Mouse (Mus musculus) embryonic facial prominence, embryonic 10.5 days (tissue): ENCODE results near the gene Myo1g. TPM values are rescaled to one million over a fixed set of nuclear protein-coding genes. Genes with fewer than 3 reads are reported as not detected.
A peak's percentile ranks its signal among the peaks of the same experiment; 100 is the strongest.

Experiments
- DNase-seq: peaks from one replicate; pipeline ENCODE4 v3.0.0-alpha.2; 2017; ENCODE audit warnings: low spot score
- H3K27ac ChIP-seq: fragments of 300-500 bp; sonication (generic); replicated peaks from 2 replicates; pipeline ENCODE4 v1.5.1; 2016; ENCODE audit warnings: mild to moderate bottlenecking
- H3K27me3 ChIP-seq: fragments of 300-500 bp; sonication (generic); replicated peaks from 2 replicates; pipeline ENCODE4 v1.6.1; 2016; ENCODE audit warnings: low read depth, mild to moderate bottlenecking; ENCODE audit not compliant: poor library complexity, severe bottlenecking
- H3K36me3 ChIP-seq: fragments of 300-500 bp; sonication (generic); replicated peaks from 2 replicates; pipeline ENCODE4 v1.6.1; 2016; ENCODE audit warnings: mild to moderate bottlenecking, moderate library complexity
- H3K4me1 ChIP-seq: fragments of 300-500 bp; sonication (generic); 2 replicates; pipeline ENCODE4 v1.6.1; 2016
- H3K4me3 ChIP-seq: fragments of 300-500 bp; sonication (generic); 2 replicates; pipeline ENCODE4 v1.5.1; 2016; ENCODE audit warnings: mild to moderate bottlenecking, moderate library complexity
- H3K9me3 ChIP-seq: fragments of 300-500 bp; sonication (generic); 2 replicates; pipeline ENCODE4 v1.6.1; 2016; ENCODE audit warnings: mild to moderate bottlenecking
- WGBS: fragments of 180-500 bp; shearing (Covaris S2); methylation state at CpG from one replicate; pipeline ENCODE4 v1.1.7; 2016; 5-methylcytosine and 5-hydroxymethylcytosine counted together
- polyA plus RNA-seq: library from polyadenylated mRNA; unstranded; fragments of >200 nt; fragmentation: Nextera tagmentation; extraction: Ambion mirVana; gene quantifications from 2 replicates; pipeline ENCODE4 v1.2.1, GENCODE M21; 2016

Myo1g gene
- polyA plus RNA-seq, 1 experiment from 2014 or later: 0.75 TPM

DNA sequence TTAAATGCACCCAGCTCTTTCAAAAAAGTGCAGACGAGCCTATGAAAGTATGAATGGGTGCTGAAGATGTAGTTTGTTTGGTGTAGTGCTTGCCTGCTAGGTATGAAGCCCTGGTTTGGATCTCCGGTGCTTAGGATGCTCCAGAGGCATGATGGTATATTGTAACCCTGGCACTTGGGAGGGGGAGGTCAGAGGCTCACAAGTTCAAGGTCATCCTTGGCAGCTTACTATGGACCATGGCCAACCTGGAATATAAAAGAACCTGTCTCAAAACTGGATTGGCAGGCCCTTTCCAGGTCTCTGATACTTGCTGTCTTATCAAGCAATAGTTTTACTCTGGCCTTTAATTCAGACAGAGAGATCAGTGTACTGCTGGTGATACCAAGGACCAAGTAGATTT lies 29.0 kb upstream of the Myo1g start:
- no peaks in the 10 kb centered on the region for H3K9me3 ChIP-seq
- DNase-seq: no peak
- H3K36me3 ChIP-seq: peaks cover 60% of the 10 kb centered on the region
- H3K27me3 ChIP-seq: no peaks in the 10 kb centered on the region
- H3K4me3 ChIP-seq: no peak overlapping the region
- 93% methylated on average over 2 of the region's 2 CpGs for WGBS
- H3K4me1 ChIP-seq: peaks cover 19% of the 10 kb centered on the region
- no peak overlapping the region for H3K27ac ChIP-seq

GRCm38 (mm10) chr11:6547696-6548325 lies 27.0 kb upstream of the Myo1g start:
- DNase-seq: peak; percentile 14
- peaks cover 19% of the 10 kb centered on the region for H3K4me1 ChIP-seq
- H3K4me3 ChIP-seq: peak overlapping the region; percentile 85
- no peaks in the 10 kb centered on the region for H3K9me3 ChIP-seq
- peaks cover 42% of the 10 kb centered on the region for H3K36me3 ChIP-seq
- H3K27me3 ChIP-seq: no peaks in the 10 kb centered on the region
- H3K27ac ChIP-seq: peak overlapping the region; percentile 99
- WGBS: 49% methylated on average over 6 of the region's 6 CpGs

DNA sequence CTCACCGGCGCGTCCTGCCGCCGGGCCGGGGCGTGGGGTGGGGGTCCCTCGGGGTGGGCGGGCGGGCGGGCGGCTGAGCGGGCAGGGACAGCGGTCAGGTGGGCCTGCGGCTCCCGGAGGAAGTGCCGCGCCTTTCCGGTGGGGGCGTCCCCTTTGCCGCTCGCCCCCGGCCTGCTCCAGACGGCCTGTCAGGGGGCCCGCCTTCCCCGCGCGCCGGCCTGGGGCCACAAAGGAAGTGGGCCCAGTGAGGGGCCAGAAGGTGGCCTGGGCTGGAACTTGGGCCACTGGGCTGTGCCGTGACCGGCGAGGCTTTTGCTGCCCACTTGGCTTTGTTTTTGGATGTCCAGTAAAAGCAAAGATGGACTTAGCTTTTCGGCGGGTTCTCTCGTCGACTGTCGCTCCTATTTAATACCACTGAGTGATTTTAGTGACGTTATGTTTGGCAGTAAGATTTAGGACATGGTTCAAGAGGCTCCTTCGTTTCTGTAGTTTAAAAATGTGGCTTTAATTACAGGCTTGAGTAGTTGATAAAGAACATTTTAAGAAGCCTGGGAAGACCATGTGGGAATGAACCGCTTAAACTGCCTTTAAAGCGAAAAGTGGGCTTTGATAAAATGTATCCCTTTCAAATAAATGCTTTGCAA lies 26.4 kb upstream of the Myo1g start:
- under 1% methylated on average over 36 of the region's 41 CpGs for WGBS
- DNase-seq: peak; percentile 86
- Histone ChIP-seq H3K27me3 (no peaks in the 10 kb centered on the region), H3K36me3 (peaks cover 36% of the 10 kb centered on the region), H3K9me3 (no peaks in the 10 kb centered on the region), H3K27ac (peak overlapping the region; percentile 99), H3K4me3 (peak overlapping the region; percentile 85), H3K4me1 (peaks cover 19% of the 10 kb centered on the region)

DNA sequence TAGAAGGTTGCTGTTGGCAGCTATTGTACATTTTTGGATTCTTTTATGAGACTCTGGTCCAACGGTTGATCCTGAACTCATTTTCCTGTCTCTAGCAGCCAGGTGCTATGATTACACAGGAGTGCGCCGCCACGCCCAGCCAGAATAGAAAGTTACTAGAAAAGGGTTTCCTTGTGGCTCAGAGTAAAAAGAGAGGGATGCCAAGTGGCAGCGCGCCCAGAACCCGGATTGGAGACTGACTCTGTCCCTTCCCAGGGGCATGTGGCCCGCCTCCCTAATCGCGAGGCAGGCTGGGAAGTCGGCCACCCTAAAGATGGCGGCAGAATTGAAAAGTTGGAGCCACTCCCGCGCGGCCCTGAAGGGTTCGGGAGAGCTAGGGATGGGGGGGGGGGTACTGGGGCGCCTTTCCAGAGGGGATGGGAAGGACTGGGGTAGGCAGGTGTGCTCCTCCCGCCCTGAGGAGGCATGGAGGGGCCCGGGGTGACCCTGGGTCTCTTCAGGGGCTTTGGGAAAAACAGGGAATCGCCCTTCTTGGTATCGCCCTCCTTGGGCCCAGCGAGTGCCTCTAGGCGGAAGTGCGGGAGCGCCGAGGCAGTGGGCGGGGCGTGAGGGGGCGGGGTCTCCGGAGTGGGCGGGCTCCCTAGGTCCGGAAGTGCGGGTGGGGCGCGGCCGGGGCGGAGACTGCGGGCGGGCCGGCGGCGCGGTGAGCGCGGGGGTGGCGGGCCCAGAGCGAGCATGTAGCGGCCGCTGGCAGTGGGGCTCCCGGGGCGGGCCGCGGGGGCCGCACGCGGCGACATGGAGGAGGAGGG lies 25.6 kb upstream of the Myo1g start, which contains the start of gene Ccm2:
Gene Ccm2, plus strand, starts transcription at position 683 of the 809 bp plus-strand sequence.
- Histone ChIP-seq H3K4me1 (peaks cover 19% of the 10 kb centered on the region), H3K36me3 (peaks cover 28% of the 10 kb centered on the region), H3K27me3 (no peaks in the 10 kb centered on the region), H3K9me3 (no peaks in the 10 kb centered on the region), H3K27ac (peak within 1 kb of the TSS; percentile 99), H3K4me3 (peak within 1 kb of the TSS; percentile 85)
- peak; percentile 99 for DNase-seq
- WGBS: under 1% methylated on average over 56 of the region's 57 CpGs

GRCm38 (mm10) chr11:6545857-6546192 lies 25.1 kb upstream of the Myo1g start:
- peak overlapping the region; percentile 85 for H3K4me3 ChIP-seq
- H3K27me3 ChIP-seq: no peaks in the 10 kb centered on the region
- peak overlapping the region; percentile 99 for H3K27ac ChIP-seq
- DNase-seq: no peak
- WGBS: 32% methylated on average over 3 of the region's 3 CpGs
- H3K4me1 ChIP-seq: peaks cover 19% of the 10 kb centered on the region
- no peaks in the 10 kb centered on the region for H3K9me3 ChIP-seq
- peaks cover 22% of the 10 kb centered on the region for H3K36me3 ChIP-seq

DNA sequence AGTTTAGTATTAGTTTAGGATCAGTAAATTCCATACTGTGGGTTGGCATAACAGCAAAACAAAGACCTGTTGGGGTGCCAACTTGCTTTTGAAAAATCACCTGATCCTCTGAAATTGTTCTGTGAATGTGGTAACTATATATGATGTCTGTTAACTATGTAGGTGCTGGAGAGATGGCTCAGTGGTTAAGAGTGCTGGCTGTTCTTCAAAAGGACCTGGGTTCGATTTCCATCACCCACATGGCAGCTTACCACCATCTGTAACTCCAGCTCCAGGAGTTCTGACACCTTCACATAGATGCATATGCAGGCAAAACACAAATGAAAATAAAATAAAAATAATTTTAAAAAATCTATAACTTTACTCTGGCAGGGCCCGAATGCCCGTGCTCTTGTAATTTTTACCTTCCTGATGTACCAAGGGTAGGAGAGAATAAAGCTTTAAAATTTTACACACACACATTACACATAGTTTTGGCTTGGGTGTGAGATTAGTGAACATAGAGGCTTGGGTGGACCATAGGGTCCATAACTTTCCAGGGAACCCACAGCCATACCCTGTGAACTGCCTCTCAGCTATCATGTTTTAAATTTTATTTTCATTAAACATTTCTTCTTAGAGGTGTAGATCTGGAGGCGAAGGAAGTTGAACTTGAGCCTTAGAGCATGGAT lies 24.6 kb upstream of the Myo1g start:
- H3K36me3 ChIP-seq: peaks cover 18% of the 10 kb centered on the region
- 93% methylated on average over 4 of the region's 4 CpGs for WGBS
- no peak overlapping the region for H3K4me3 ChIP-seq
- H3K27me3 ChIP-seq: no peaks in the 10 kb centered on the region
- peaks cover 19% of the 10 kb centered on the region for H3K4me1 ChIP-seq
- H3K9me3 ChIP-seq: no peaks in the 10 kb centered on the region
- no peak for DNase-seq
- H3K27ac ChIP-seq: peak overlapping the region; percentile 99

DNA sequence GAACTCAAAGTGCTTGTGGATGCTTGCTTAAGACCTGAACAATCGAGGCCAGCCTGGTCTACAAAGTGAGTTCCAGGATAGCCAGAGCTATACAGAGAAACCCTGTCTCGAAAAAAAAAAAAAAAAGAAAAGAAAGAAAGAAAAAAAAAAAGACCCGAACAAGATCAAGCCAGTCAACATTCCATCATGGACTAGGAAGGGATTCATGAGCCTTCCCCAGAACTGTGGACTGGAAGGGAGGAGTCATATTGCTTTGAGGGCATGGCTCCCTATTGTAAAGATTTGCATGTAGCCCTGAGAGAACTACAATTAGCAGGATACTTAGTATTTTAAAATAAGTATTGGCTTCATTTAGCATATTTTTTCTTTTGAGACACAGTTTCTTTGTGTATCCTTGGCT lies 23.9 kb upstream of the Myo1g start:
- Histone ChIP-seq H3K4me1 (peaks cover 19% of the 10 kb centered on the region), H3K36me3 (peaks cover 12% of the 10 kb centered on the region), H3K27me3 (no peaks in the 10 kb centered on the region), H3K9me3 (no peaks in the 10 kb centered on the region), H3K27ac (no peak overlapping the region), H3K4me3 (no peak overlapping the region)
- WGBS: 82% methylated on average over 3 of the region's 3 CpGs
- DNase-seq: no peak

- DNase-seq: no peak
- 0 out of 2 replicates have a peak, but pooled peaks cover 2% of the 10 kb centered on the region for H3K9me3 ChIP-seq
- no peak overlapping the region for H3K4me3 ChIP-seq
- peaks cover 22% of the 10 kb centered on the region for H3K4me1 ChIP-seq
- H3K27ac ChIP-seq: no peak overlapping the region
- 89% methylated on average over 3 of the region's 3 CpGs for whole genome bisulfite sequencing
- no peaks in the 10 kb centered on the region for H3K27me3 ChIP-seq
- H3K36me3 ChIP-seq: peaks cover 15% of the 10 kb centered on the region
Measured at GRCm38 (mm10) chr11:6530746-6531145, 10.0 kb upstream of the Myo1g start.

- 88% methylated on average over 8 of the region's 8 CpGs for WGBS
- DNase-seq: no peak
- H3K4me3 ChIP-seq: no peak overlapping the region
Measured at GRCm38 (mm10) chr11:6529961-6530360, 9.2 kb upstream of the Myo1g start.

GRCm38 (mm10) chr11:6528186-6529006 lies 7.6 kb upstream of the Myo1g start:
- peak; percentile 99 for DNase-seq
- H3K4me1 ChIP-seq: peaks cover 22% of the 10 kb centered on the region
- peak overlapping the region; percentile 85 for H3K4me3 ChIP-seq
- H3K36me3 ChIP-seq: peaks cover 37% of the 10 kb centered on the region
- H3K27me3 ChIP-seq: no peaks in the 10 kb centered on the region
- H3K27ac ChIP-seq: peak overlapping the region; percentile 94
- H3K9me3 ChIP-seq: 0 out of 2 replicates have a peak, but pooled peaks cover 2% of the 10 kb centered on the region
- under 1% methylated on average over 51 of the region's 51 CpGs for WGBS

More at GRCm38 (mm10) chr11:6529961-6530360, 9.2 kb upstream of the Myo1g start:
- Histone ChIP-seq H3K27ac (no peak overlapping the region), H3K27me3 (no peaks in the 10 kb centered on the region), H3K4me1 (peaks cover 22% of the 10 kb centered on the region), H3K36me3 (peaks cover 23% of the 10 kb centered on the region), H3K9me3 (0 out of 2 replicates have a peak, but pooled peaks cover 2% of the 10 kb centered on the region)

GRCm38 (mm10) chr11:6527256-6528185 lies 6.8 kb upstream of the Myo1g start:
- peak overlapping the region; percentile 94 for H3K27ac ChIP-seq
- DNase-seq: no peak
- H3K27me3 ChIP-seq: no peaks in the 10 kb centered on the region
- 0 out of 2 replicates have a peak, but pooled peaks cover 2% of the 10 kb centered on the region for H3K9me3 ChIP-seq
- H3K4me1 ChIP-seq: peaks cover 22% of the 10 kb centered on the region
- peak overlapping the region; percentile 85 for H3K4me3 ChIP-seq
- H3K36me3 ChIP-seq: peaks cover 37% of the 10 kb centered on the region
- WGBS: 17% methylated on average over 10 of the region's 10 CpGs
